Mouse (Mus musculus): ENCODE results near the gene Mapk9.

Mapk9 gene

DNA sequence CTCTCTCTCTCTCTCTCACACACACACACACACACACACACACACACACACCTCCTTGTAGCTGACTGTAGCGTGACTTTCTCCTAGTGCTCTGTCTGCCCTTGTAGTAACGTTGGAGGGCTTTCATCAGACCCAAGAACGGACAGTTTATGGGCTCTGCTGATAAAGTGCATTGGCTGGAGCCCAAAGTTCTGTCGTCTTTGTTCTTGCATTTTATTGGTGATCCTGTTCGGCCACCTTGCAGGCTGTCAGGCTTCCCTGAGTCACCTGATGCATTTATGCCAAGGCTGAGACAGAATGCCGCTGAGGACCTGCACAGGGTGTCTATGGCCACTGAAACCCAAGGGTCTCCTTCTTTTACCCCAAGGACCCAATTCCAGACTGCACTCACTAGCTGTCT, 53.5 kb downstream of the Mapk9 start:
- no peak for DNase-seq

DNA sequence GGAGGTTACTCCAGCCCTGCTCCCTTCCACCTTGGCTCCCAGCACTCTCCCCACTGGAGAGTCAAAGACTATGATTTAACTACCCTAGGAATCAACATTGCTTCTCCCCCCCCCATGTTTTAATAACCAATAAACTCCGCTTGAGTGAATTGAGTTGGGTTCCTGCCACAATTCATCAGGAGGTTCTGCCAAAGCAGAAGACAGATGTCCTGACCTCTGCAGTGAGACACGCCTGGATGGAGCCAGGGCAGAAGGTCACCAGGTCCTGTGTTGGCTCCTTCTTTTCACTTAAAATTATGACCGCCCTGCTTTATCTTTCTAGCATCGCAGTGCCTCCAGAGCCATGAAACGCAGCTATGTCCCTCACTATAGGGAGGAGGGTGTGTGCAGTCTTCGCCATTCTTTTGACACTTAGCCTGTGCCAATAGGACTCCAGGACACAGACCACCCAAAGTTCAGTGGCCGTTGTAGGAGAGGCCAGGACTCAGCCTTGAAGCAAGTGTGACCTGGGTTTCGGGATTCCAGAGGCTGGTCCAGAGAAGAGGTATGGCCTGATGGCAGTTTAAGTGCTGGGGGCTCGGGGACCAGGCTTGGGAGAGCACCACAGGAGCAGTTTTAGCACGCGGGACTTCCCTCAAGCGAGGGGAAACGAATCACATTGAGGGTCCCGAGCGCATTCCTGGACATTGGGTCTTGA, 54.6 kb downstream of the Mapk9 start:
- peak; percentile 30 for DNase-seq

DNA sequence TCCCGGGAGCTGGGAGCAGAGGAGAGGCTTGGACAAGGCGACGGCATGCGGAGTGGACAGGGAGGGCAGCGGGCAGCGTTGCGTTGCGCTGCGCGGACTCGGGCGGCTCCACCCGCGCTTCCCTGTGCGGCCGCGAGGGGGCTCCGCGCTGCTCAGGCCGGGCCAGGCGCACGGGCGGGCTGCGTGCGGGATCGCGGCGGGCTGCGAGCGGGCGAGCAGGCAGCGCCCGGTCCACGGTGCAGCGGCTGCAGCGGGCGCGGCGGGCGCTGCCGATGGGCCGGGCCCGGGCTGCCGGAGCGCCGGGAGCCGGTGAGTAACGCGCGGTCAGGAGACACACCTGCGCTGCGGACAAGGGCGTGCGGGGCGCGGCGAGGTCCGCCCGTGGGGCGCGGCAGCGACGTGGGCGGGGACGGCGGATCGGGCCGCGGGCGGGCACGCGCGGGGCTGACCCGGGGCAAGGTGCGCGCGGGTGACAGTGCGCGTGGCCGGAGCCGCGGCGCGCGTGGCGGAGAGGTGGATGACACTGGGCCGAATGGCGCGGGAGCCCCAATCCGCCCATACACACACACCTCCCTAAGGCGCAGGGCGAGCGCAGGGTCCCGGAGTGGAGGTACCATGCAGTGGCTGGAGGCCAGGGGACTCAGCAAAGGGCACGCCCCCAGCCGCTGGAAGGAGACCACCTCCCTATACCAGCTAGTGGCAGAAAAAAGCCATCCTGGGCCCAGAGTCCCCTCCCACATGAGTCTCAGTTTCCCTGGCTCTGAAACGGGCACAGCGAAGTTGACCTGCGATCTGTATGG, 55.3 kb downstream of the Mapk9 start, which contains the start of gene Rasgef1c:
Gene Rasgef1c (plus strand): TSS at position 177 of the 800 bp plus-strand sequence.
- peak; percentile 83 for DNase-seq

- peak; percentile 71 for DNase-seq
These were observed 56.8 kb downstream of the Mapk9 start for GRCm38 (mm10) chr11:49903333-49903732.

DNA sequence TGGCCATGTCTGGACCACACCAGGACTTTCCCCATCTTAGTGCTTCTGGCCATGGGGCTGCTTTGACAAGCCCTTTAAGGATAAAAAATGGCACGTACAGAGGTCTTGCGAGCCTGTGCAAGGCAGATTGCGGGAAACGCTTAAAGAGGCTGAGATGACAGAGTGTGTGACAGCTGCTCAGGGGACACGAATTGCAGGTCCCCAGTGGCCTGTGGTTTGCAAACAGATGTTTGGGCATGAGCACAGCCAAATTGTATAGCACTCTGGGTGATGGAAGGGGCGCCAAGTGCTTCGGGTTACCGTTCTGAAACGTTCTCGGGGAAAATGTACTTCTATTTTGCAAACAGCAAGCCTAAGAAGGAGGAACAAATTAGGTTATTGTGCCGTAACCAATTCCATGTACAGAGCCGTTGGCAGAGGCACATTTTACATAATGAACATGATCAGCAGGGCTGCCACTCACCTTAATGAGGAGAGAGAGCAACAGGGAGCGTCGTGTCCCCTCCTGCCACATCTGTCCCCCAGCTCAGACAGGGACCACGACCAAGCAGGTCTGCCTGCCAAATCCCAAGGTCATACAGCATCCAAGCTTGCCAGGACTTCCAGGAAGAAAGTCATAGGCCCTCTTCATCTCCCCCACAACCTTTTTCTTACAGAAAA, 72.1 kb downstream of the Mapk9 start:
- DNase-seq = no peak

- DNase-seq = no peak
These were observed 72.8 kb downstream of the Mapk9 start for GRCm38 (mm10) chr11:49919304-49919703.

GRCm38 (mm10) chr11:49923539-49923938, 77.0 kb downstream of the Mapk9 start:
- no peak for DNase-seq

DNA sequence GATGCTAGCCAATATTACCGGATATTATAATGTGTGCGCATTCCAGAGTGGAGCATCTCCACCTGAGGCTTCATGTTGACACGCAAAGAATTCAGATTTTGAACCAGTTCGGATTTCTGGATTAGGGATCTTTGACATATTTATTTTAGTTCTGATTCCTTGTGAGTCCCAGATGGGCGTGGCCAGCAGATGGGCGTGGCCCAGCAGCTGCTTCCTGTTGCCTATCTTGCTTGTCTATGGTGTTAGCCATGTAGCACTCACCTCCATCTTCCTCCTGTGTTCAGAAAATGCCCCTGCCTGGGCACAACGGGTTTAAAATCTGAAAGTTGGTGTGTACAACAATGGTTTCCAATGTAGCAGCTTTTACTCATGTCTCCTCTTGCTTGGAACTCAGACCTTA, 79.6 kb downstream of the Mapk9 start:
- DNase-seq = no peak

DNA sequence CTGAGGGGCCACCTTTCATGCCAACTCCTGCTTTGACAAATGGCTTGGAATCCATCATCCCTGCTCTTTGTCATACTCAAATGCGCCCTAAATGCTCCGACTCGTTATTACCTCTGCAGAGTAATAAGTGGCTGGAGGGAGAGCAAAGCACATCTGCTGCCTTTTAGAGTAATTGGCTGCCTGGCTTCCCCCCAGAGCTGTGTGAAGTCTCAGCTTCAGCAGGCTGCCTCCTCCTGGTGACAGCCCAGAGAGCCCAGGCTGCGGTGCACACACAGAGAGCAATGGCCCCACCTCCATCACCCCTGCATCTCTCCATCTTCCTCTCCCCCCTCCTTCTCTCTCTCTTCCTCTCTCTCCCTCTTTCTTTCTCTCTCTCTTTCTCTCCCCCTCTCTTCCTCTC, 80.6 kb downstream of the Mapk9 start:
- no peak for DNase-seq

DNA sequence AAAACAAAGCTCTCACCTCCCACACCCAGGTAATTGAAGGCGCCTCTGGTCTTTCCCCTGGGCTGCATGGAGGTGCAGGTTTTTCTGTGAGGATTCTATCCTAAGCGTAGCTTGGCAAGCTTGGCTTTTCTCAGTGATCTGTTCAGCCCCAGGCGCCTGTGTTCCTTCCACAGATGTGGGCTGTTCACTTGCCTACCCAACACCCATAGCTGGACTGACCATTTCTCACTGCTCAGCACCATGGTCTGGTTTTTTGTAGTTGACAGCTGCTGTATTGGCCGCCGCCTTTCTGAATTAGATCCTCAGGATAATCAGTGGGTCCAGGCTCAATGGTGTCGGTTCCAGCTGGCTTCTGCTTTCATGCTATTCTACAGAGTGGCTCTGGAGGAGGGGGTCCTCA, 81.1 kb downstream of the Mapk9 start:
- DNase-seq = no peak

- DNase-seq = peak; percentile 22
These were observed 84.6 kb downstream of the Mapk9 start for GRCm38 (mm10) chr11:49931037-49931625.

DNA sequence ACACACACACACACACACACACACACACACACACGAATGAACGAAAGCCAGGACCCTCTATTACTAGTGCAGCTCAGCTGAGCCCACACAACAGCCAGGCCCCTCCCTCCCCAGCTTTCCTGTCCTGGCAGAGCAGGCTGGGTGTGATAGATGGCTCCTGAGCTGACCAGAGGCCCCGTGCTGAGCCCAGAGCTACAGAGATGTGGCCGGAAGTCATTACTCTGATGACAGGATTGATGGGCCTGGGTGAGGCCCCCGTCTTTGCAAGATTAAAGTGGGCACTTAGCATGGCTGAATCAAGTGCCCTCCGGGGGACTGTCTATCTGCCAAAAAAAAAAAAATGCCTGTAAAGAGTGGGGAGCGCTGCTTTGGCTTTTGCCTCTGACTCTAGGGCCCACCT, 85.3 kb downstream of the Mapk9 start:
- DNase-seq = no peak

DNA sequence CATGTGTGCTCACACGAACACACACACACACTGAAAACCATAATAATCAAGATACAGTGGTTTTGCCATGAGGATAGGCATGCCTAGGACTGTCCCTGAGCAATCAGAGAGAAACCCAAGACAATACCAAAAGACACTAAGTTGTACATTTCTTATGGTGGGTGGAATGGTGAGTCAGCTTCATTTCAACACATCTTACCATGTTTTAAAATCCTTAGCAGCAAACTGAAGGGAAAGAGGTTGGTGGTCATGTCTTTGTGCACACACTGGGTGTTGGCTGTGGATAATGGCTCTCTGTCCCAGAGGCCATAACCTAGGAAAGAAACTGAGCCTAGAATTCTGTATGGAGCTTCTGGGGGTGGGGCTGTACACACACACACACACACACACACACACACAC, 87.3 kb downstream of the Mapk9 start:
- DNase-seq = no peak

GRCm38 (mm10) chr11:49934322-49934721, 87.8 kb downstream of the Mapk9 start:
- DNase-seq = peak; percentile 44

Measured in cerebellum, adult 9-11 months (tissue).